Mouse (Mus musculus) cerebellum, adult 18-20 months (tissue): ENCODE measurements at regions not wholly inside any gene's neighbourhood (a gene's known extent, or its start where the extent isn't known, plus 50 kb on each side); places are given as distances from the start of the nearest gene placed in this dataset.
"Not testable (repeated sequence)": the region's sequence is repeated elsewhere in the genome, so short reads cannot be mapped to it uniquely, and the experiment has no call there.

Experiments used
- DNase-seq, 2 experiments: peaks; one replicate each; pipeline ENCODE4 v3.0.0; 2021

- DNase-seq: no peak
Measured at GRCm38 (mm10) chr5:26586108-26586507, 230.9 kb upstream of the Dpp6 start.

- DNase-seq: no peak
Measured at GRCm38 (mm10) chr5:26590886-26591285, 226.1 kb upstream of the Dpp6 start.

- DNase-seq: no peak
Measured at GRCm38 (mm10) chr5:26592341-26592740, 224.7 kb upstream of the Dpp6 start.

DNA sequence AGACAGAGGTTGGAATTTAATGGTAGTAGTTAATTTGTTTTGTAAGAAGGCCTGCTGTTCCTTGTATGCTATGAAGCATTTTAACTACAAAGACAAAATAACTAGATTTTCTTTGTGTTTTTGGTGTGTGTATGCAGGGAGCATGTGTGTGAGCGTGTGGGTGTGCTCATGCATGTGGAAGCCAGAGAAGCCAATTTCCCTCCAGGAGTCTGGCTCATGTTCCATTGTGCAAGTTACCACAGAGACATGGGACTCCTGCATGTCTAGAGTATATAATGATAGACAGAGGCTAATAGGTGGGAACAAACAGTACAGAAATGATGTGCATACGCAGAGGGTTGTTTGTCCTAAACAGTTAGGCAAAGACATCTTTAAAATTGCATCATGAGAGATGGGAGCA lies 219.0 kb upstream of the Dpp6 start:
- DNase-seq: peak; percentile 13 to 22

DNA sequence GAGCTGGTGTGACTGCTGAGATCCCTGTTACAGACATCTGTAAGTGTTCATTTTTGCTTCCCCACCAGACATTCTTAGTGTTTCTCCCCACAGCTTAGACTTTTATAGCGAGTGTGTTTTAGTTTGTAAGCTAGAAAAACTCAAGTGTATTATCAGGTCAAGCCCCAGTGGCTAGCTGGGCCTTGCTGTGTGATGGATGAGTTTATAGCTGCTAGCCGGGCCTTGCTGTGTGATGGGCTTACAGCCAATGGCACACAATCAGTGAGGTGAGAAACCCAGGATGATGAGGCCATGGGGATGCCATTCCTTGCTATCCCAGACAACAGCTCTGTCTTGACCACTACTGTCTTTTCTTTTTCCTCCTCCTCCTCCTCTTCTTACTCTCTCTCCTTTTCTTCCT lies 197.7 kb upstream of the Dpp6 start:
- DNase-seq: no peak

DNA sequence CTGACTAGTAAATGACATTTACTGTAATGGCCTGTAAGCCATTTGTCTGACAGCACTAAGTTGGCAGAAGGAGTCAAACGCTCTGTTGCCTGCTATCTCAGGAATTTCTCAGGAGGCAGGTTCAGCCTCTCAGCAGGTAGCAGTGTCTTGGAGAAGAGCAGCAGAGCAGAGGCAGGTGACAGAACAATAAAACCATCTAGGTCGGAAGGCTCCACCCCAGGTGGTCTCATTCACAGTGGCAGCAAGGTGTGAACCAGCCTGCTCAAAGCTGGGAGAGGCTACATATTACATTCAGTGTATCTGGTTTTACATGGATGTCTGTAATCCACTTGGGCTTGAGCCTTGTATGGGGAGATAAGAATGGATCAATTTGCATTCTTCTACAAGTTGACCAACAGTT lies 194.9 kb upstream of the Dpp6 start:
- no peak for DNase-seq

- no peak for DNase-seq
Measured at GRCm38 (mm10) chr5:26671478-26671877, 145.5 kb upstream of the Dpp6 start.

DNA sequence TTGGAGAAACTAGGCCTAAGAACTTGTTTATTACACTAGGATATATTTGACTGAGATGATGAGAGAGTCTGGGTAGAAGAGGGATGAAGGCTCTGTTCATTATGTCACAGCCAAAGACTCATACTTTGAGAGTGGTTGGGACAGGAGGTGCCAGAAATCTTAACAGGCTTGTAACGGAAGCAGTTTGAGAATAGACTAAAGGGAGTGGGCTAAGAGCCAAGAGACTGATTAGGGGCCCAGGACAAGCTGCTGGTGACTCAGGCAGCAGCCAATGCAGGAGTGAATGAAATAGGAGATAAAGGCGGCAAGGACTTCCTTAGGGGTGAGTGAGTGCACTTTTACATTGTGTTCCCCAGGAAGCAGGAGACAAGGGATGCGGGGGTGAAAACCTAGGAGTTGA lies 127.2 kb upstream of the Dpp6 start:
- no peak for DNase-seq

DNA sequence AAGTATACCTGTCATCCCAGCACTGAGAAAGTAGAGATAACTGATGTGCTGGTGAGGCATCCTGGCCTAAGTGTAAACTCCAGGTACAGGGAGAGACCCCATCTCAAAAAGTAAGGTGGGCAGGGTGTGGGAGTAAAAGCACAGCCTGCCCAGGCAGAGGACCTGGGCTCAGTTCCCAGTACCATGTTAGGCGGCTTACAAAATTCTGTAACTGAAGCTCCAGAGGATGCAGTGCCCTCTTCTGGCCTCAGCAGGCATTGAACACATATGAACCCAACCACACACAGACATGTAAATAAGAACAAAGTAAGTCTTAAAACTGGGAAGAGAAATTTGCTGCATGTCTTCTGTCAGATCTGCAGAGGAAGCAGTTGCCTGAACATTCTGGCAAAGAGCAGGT lies 125.9 kb upstream of the Dpp6 start:
- no peak for DNase-seq

- no peak for DNase-seq
Measured at GRCm38 (mm10) chr5:26692013-26692412, 125.0 kb upstream of the Dpp6 start.

GRCm38 (mm10) chr5:26703621-26704020 lies 113.4 kb upstream of the Dpp6 start:
- not testable (repeated sequence) for DNase-seq

GRCm38 (mm10) chr5:26707661-26708060 lies 109.3 kb upstream of the Dpp6 start:
- DNase-seq: no peak

GRCm38 (mm10) chr5:26724491-26724890 lies 92.5 kb upstream of the Dpp6 start:
- no peak for DNase-seq

DNA sequence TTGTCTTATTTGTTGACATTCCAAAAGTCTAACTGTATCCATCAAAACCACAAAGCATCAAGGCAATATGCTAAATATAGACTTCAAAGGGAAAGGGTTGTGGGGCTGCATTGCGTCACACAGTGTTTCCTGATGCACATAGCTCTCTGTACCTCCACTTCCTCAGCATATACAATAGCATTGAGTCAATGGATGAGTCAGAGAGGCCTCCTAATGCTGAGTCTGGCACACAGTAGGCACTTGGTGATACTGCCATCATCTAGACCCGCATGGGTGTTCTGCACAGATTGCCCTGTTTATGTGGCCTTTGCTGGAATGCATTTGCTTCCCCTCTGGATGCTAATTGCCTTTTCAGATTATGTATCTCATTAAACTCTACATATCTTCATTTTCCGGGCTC lies 91.0 kb upstream of the Dpp6 start:
- DNase-seq: no peak

- not testable (repeated sequence) for DNase-seq
Measured at GRCm38 (mm10) chr5:26751196-26751595, 65.8 kb upstream of the Dpp6 start.

DNA sequence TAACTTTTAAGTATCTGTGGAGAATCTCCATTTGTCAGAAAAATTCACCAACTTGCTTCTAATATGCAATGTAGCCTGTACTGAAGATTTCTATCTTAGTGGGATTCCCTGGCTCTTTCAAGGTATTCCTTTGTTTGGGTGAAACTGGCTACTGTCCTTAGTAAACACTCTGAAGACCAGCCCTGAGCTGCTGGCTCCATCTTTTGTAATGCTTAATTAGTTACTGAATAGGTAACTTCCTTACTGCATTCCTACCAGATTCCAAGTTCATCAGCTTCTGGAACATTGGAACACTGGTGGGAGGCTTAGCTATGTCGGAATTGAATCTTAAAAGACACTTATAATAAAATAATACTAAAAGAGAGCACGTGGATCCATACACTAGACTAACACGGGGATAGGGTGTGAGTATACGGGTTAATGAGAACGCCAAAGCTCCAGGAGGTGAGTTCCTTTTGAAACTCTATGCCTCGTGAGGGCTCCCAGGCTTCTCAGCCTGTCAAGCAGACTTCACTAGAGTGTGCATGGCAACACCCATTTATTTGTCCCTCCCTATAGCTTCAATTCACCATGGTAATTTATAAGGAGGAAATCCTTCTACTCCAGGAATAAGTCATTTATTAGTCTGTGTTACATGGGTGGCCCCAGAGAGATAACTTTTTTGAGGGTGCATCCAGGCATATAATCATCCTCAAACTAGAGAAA lies 65.2 kb upstream of the Dpp6 start:
- DNase-seq: not testable (repeated sequence)

GRCm38 (mm10) chr5:26754129-26754528 lies 62.9 kb upstream of the Dpp6 start:
- not testable (repeated sequence) for DNase-seq
